Mouse (Mus musculus) right cerebral cortex, postnatal 10 days (tissue): ENCODE data around the gene Mrps2.
A peak's percentile ranks its signal among the peaks of the same experiment; 100 is the strongest.

Experiments used
- DNase-seq, 2 experiments: peaks; one replicate each; pipeline ENCODE4 v3.0.0; 2021; ENCODE audit warnings: low spot score in 2 of 2

Mrps2 gene

GRCm38 (mm10) chr2:28472011-28472410 lies 4.1 kb downstream of the Mrps2 start:
- peak; percentile 23 to 25 for DNase-seq

GRCm38 (mm10) chr2:28477993-28478392 lies 10.1 kb downstream of the Mrps2 start:
- peak; percentile 2 to 3 for DNase-seq

DNA sequence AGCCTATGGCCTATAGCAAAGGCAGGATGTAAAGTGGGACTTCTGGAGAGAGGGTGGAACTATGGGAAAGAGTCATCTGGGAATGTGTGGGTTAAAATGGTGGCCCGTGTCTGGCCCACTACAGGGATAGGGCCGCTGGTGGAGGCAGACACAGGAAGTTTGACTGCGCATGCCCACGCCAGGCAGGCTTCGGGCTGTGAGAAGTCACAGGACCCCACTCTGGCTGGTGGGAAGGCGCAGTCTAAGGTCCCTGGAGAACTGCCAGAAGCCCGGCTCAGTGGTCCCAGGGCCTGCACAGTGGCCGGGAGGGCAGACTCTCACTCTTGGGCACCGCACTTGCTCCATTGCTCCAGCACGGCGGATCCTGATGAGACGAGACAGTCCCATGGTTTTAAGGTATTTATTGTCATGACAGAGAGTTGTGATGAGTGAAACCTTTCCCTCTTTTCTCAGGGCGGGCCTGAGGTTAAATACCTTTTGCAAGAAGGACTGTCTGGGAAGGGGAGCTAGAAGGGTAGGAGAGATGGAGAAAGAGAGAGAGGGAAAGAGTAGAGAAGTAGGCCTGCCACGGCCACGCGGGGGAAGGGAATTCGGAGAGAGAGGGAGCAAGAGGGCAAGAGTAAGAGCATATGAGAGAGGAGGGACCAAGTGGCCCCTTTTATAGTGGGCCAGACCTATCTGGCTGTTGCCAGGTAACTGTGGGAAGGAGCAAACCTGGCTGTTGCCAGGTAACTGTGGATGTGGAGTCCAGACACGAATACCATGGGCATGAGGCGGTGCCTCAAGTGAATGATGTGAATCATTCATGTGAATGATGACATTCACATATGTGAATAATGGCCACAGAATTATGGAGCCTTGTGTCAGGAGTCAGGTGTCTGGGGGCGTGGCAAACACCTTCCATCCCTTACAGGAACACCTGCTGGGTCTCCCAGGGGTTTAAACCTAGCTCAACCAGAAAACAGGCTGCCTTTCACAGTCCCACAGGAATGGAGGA lies 11.6 kb downstream of the Mrps2 start:
- DNase-seq = peak; percentile 33 to 44

DNA sequence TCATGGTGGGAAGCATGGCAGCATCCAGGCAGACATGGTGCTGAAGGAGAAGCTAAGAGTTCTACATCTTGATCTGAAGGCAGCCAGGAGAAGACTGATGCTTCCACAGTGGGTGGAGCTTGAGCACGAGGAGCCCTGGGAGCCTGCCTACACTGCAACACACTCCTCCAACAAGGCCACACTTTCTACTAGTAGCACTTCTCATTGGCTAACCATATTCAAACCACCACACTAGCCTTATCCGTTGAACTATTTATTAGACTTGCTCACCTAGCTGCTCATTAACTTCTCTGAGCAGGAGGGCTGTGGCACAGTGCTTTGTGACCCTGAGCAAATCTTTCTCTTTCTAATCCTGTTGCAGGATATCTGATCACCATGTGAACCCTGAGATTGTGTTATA lies 16.0 kb downstream of the Mrps2 start:
- peak in 1 of 2 experiments; percentile 4 for DNase-seq

GRCm38 (mm10) chr2:28494521-28494920 lies 26.7 kb downstream of the Mrps2 start:
- DNase-seq = peak; percentile 18 to 21

- peak; percentile 40 to 57 for DNase-seq
These were observed 27.4 kb downstream of the Mrps2 start for GRCm38 (mm10) chr2:28495207-28495756.

DNA sequence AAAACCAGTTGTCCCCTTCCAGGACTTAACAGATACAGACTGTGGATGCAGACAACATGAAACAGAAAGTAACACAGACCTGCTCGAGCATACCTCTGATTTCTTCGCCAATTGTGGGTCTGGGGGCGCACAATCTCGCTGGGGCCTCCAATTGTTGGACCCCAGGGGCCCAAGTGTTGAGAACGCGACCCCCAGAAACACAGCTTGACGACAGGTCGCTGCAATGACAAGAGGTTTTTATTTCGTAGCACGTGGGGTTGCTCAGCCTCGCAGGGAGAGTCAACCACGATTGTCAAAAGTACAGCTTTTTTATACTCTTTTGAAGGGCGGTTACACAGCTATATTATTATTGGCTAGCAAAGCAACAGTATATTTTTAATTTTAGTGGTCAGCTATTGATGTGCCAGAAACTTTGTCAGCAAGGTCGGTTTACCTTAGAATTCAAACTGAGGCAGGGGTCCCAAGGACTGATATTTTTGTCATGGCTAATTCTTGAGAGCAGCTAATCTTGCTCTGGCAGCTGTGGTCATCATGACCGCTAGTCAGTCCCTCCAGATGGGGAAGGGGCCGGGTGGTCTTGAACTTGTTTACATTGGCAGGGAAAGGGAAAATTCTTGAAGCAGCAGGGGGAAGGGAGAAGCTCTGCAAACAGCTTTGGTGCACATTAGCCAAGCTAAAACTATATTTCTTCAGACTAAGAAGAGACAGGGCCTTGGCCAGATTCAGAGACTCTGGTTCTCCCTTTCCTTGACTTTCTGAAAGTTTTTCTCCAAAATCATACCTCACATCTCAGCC lies 28.1 kb downstream of the Mrps2 start:
- peak; percentile 6 to 11 for DNase-seq

- peak; percentile 16 to 20 for DNase-seq
These were observed 28.8 kb downstream of the Mrps2 start, which contains the start of gene Gbgt1 for GRCm38 (mm10) chr2:28496671-28497070. Gbgt1 (plus strand) TSS chr2:28496891.

- DNase-seq = peak; percentile 4 to 14
These were observed 29.7 kb downstream of the Mrps2 start for GRCm38 (mm10) chr2:28497561-28497960.

DNA sequence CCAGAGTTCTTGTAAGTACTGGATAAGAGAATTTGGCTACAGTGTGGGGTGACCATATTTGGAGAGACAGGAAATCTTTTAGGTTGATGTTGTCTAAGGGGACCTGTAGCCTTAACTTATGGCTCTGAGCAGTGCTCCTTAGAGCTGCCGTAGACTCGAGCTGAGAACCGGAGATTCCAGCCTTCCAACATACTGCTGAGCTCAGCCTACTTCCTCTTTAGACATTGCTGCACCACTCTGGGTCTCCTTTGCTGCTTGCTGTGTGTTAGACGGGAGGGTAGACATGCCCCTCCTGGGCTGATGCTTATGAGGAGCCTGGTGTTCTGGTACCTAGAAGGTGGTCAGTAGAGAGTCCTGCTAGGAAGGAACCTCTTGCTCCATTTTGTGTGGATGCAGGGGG lies 30.6 kb downstream of the Mrps2 start:
- DNase-seq = peak; percentile 15 to 19

GRCm38 (mm10) chr2:28502987-28503386 lies 35.1 kb downstream of the Mrps2 start:
- peak in 1 of 2 experiments; percentile 16 for DNase-seq

GRCm38 (mm10) chr2:28504676-28505075 lies 36.8 kb downstream of the Mrps2 start:
- peak; percentile 7 to 10 for DNase-seq

- DNase-seq = peak in 1 of 2 experiments; percentile 10
These were observed 37.9 kb downstream of the Mrps2 start, which contains the start of gene Gm10134 for GRCm38 (mm10) chr2:28505795-28506194. Gm10134 (plus strand) TSS chr2:28506095.

GRCm38 (mm10) chr2:28506291-28506690 lies 38.4 kb downstream of the Mrps2 start:
- DNase-seq = peak; percentile 2 to 8

DNA sequence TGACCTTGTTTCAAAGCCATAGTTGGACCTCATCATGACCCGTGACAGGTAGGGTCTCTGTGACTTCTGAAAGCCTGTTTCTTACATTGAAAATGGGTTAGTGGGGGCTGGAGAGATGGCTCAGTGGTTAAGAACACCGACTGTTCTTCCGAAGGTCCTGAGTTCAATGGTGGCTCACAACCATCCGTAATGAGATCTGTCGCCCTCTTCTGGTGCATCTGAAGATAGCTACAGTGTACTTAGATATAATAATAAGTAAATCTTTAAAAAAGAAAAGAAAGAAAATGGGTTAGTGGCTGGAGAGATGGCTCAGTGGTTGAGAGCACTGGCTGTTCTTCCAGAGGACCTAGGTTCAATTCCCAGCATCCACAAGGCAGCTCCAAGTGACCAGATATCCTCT lies 43.7 kb downstream of the Mrps2 start:
- peak in 1 of 2 experiments; percentile 24 for DNase-seq

DNA sequence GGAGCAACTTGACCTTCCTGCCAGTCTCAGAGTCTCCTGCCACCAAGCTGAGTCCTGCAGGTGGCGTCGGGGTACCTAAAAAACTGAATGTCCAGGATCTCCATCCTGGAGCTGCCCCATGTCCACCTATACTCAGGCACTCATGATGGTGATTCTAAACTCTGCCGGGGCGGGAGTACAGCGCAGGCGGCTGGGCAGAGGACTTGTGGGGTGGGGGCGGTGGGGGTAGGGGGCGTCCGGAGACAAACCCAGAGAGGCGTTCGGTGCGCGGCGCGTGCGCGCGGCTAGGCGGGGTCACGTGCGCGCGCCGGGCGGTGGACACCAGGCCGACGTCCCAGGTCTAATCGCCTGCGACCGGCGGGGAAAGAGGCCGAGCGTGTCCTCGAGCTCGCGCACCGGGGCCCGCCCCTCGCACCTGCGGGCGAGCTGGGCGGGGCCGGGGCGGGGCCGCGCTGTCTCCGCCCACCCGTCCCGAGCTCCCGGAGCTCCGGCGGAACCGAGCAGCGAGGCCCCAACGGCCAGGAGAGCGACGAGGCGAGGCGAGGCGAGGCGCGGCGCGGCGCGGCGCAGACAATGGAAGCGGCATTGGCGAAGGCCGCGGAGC lies 45.0 kb downstream of the Mrps2 start, which contains the start of gene Ralgds:
Ralgds (plus strand) TSS at position 328 of the 604 bp plus-strand sequence.
- DNase-seq = peak; percentile 70 to 75

GRCm38 (mm10) chr2:28513431-28514370 lies 45.8 kb downstream of the Mrps2 start:
- peak; percentile 53 to 59 for DNase-seq

DNA sequence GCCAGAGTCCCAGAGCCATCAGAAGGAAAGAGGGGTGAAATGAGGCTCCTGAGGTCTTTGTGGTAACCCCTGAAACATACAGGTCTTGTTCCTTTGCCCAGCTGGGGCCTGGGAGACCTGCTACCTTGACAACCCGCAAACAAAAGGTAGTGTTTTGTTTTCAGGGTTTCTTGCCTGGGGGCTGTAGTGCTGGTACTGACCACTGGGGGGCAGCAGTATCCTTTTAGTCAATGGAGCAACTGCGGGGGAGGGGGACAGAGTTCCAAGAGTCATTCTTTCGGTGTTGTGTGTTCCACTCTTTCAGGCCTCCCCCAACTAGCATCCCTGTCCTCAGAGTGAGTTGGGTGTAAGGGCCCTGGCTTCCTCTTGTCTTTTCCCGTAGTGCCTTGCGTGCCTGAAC lies 46.6 kb downstream of the Mrps2 start:
- DNase-seq = peak; percentile 88 to 90

DNA sequence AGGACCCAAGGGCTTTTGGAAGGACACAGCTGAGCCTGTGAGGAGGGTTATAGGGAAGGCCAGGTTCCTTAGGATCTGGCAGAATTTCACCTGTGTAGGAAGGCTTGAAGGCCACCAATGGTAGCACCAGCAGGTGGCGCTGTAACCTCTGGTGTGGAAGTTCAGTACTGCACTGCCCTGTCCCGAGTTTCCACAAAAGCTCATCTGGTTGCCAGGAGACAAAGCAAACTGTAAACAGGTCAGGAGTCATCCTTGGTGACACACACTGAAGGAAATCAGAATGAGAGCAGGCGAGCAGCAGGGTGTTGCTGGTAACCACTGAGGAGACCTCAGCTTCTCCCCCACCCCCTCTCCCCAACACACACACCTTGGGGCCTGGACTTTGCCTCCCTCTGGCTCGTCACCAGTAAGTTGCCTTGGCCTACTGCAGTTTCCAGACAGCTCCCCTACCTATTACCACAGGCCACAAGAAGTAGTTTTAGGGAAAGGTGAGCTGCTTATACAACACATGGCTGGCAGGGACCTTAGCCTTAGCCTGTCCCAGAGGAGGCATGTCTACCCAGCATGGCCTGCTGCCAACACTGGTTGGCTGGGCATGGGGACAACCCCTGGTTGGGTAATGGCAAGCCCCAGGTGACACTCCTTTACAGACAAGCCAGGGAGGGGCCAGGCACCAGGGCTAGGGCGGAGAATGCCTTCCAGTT lies 49.5 kb downstream of the Mrps2 start:
- DNase-seq = peak; percentile 76 to 79
